Mouse (Mus musculus): Measurements from ENCODE around the gene Fads2. TPM values are rescaled to one million over a fixed set of nuclear protein-coding genes. Genes with fewer than 3 reads are reported as not detected.

The Fads2 gene
- polyA plus RNA-seq (2015; fragmentation: Nextera tagmentation; extraction: Ambion mirVana) = 160 and 345 TPM in 2 replicates

DNA sequence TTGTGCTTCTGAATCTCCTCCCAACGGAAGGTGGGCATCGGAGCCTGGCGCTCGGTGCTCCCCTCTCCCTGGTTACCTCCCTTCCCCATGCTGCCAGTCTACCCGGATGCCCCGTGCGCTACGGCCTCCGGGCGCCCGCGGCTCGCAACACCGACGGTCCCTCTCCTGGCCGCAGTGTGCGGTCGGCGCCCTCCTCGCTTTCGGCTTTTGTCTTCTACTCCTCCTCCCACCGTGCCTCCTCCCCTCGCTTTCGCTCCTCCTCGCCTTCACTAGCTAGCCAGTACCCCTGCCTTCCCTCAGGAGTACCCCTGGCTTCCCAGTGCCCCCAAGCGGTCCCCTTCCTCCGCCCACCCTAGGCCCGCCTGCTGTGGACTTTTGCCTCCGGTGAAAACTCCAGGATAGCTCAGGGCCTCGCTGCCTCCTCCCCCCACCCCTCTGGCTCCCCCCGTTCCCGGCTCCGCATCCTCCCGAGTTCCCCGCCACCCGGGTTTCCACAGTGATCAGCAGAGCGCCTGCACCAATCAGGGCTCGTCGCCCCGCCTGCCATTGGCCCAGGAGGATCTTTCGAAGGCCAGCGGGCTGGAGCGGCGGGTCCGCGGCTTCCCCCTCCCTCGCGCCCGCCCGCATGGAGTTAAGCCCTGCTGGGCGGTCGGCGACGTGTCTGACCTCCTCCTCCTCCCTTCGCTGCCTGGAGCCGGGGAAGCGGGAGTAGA, at the start of gene Fads2:
Gene Fads2 (minus strand): TSS at position 406 of the 713 bp plus-strand sequence.

DNA sequence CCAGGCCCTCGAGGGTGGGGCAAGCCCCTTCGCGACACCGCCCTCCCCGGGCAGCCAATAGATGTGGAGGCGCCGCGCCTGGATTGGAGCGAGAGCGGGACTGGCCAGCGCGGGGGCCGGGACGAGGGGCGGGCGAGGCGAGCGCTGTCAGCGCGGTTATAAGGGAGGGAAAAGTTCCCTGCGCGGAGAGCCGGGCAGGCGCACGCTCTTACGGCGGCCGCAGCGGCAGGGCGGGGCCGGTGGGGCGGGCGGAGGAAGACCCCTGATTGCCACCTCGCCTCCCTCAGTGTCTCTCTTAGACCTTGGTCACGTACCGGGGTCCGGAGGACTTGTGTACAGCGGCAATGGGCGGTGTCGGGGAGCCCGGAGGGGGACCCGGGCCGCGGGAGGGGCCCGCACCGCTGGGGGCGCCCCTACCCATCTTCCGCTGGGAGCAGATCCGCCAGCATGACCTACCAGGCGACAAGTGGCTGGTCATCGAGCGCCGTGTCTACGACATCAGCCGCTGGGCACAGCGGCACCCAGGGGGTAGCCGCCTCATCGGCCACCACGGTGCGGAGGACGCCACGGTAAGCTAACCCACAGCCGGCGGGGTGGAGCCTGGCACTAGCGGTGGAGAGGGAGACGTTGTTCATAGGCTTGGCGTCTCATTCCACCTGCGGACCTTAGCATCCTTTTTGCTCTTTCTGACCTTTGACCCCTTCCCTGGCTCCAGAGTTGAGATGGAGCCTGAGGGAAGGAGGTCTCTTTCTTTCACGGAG, 60.0 kb downstream of the Fads2 start, which contains the start of gene Fads3:
Gene Fads3 (plus strand): TSS at position 182 of the 761 bp plus-strand sequence.

Other genes starting within 250 kb of the Fads2 start
- 25.8 and 28.0 TPM in 2 replicates for gene Incenp, start 202.2 kb downstream of the Fads2 start, polyA plus RNA-seq (2015; fragmentation: Nextera tagmentation; extraction: Ambion mirVana)
- 2,773 and 3,684 TPM in 2 replicates for gene Fth1, start 121.1 kb downstream of the Fads2 start, polyA plus RNA-seq (2015; fragmentation: Nextera tagmentation; extraction: Ambion mirVana)
- gene Best1, start 100.1 kb downstream of the Fads2 start, polyA plus RNA-seq (2015; fragmentation: Nextera tagmentation; extraction: Ambion mirVana) = 1.3 and 2.2 TPM in 2 replicates
- 25.0 and 25.9 TPM in 2 replicates for gene Rab3il1, start 100.1 kb downstream of the Fads2 start, polyA plus RNA-seq (2015; fragmentation: Nextera tagmentation; extraction: Ambion mirVana)
- gene Fads3, start 60.2 kb downstream of the Fads2 start, polyA plus RNA-seq (2015; fragmentation: Nextera tagmentation; extraction: Ambion mirVana) = 10.0 and 20.0 TPM in 2 replicates
- gene Fads1, start 81.1 kb upstream of the Fads2 start, polyA plus RNA-seq (2015; fragmentation: Nextera tagmentation; extraction: Ambion mirVana) = 81.3 and 126 TPM in 2 replicates
- 538 and 559 TPM in 2 replicates for gene Tmem258, start 102.3 kb upstream of the Fads2 start, polyA plus RNA-seq (2015; fragmentation: Nextera tagmentation; extraction: Ambion mirVana)
- gene Fen1, start 102.4 kb upstream of the Fads2 start, polyA plus RNA-seq (2015; fragmentation: Nextera tagmentation; extraction: Ambion mirVana) = 33.0 and 47.4 TPM in 2 replicates
- 3.1 and 4.0 TPM in 2 replicates for gene Myrf, start 139.0 kb upstream of the Fads2 start, polyA plus RNA-seq (2015; fragmentation: Nextera tagmentation; extraction: Ambion mirVana)
- gene Dagla, start 203.1 kb upstream of the Fads2 start, polyA plus RNA-seq (2015; fragmentation: Nextera tagmentation; extraction: Ambion mirVana) = 1.7 and 2.6 TPM in 2 replicates

All from adrenal gland, postnatal 0 days (tissue).